Mouse (Mus musculus) stomach, embryonic 16.5 days (tissue): ENCODE measurements around the gene Camsap3. TPM values are rescaled to one million over a fixed set of nuclear protein-coding genes. Genes with fewer than 3 reads are reported as not detected.

ENCODE experiments used
- polyA plus RNA-seq: library from polyadenylated mRNA; unstranded; fragments of >200 nt; fragmentation: Nextera tagmentation; extraction: Ambion mirVana; gene quantifications from 2 replicates; pipeline ENCODE4 v1.2.1, GENCODE M21; 2015

The Camsap3 gene
- polyA plus RNA-seq, 1 experiment from 2014 or later, result 11.5 TPM

Other genes with a start within 250 kb of the Camsap3 start
- gene A430078G23Rik, start 233.9 kb upstream of the Camsap3 start, polyA plus RNA-seq, result 0.92 and 0.93 TPM in 2 replicates
- 10.0 and 10.5 TPM in 2 replicates for gene Arhgef18, start 194.3 kb upstream of the Camsap3 start, polyA plus RNA-seq
- 10.8 and 12.1 TPM in 2 replicates for gene Pex11g, start 119.6 kb upstream of the Camsap3 start, polyA plus RNA-seq
- not detected in 2 replicates for gene Tex45, start 116.4 kb upstream of the Camsap3 start, polyA plus RNA-seq
- gene Zfp358, start 94.2 kb upstream of the Camsap3 start, polyA plus RNA-seq, result 32.1 and 32.4 TPM in 2 replicates
- gene Mcoln1, start 86.8 kb upstream of the Camsap3 start, polyA plus RNA-seq, result 42.4 and 51.4 TPM in 2 replicates
- 36.0 and 37.6 TPM in 2 replicates for gene Pnpla6, start 71.9 kb upstream of the Camsap3 start, polyA plus RNA-seq
- gene C330021F23Rik, start 19.3 kb upstream of the Camsap3 start, polyA plus RNA-seq, result 0.97 and 1.1 TPM in 2 replicates
- 50.8 and 60.3 TPM in 2 replicates for gene Xab2, start 34.0 kb downstream of the Camsap3 start, polyA plus RNA-seq
- gene Pet100, start 34.3 kb downstream of the Camsap3 start, polyA plus RNA-seq, result 91.3 and 106 TPM in 2 replicates
- 0.19 TPM in 1 of 2 replicates, not detected in the other for gene Pcp2, start 38.3 kb downstream of the Camsap3 start, polyA plus RNA-seq
- 121 and 144 TPM in 2 replicates for gene Stxbp2, start 43.7 kb downstream of the Camsap3 start, polyA plus RNA-seq
- not detected in 2 replicates for gene Retn, start 68.5 kb downstream of the Camsap3 start, polyA plus RNA-seq
- 2.1 and 2.7 TPM in 2 replicates for gene Mcemp1, start 78.5 kb downstream of the Camsap3 start, polyA plus RNA-seq
- gene Fcor, start 85.1 kb downstream of the Camsap3 start, polyA plus RNA-seq, result 9.2 and 9.5 TPM in 2 replicates
- gene Trappc5, start 89.0 kb downstream of the Camsap3 start, polyA plus RNA-seq, result 38.0 and 38.5 TPM in 2 replicates
- 0.17 and 0.20 TPM in 2 replicates for gene Fcer2a, start 106.9 kb downstream of the Camsap3 start, polyA plus RNA-seq
- 0.19 and 0.45 TPM in 2 replicates for gene Clec4g, start 133.4 kb downstream of the Camsap3 start, polyA plus RNA-seq
- 0.25 and 0.41 TPM in 2 replicates for gene Cd209a, start 161.7 kb downstream of the Camsap3 start, polyA plus RNA-seq